Mouse (Mus musculus): ENCODE measurements around the gene Hc. TPM values are rescaled to one million over a fixed set of nuclear protein-coding genes. Genes with fewer than 3 reads are reported as not detected.
A peak's percentile ranks its signal among the peaks of the same experiment; 100 is the strongest.

The Hc gene
- polyA plus RNA-seq, 1 experiment from 2014 or later = not detected

DNA sequence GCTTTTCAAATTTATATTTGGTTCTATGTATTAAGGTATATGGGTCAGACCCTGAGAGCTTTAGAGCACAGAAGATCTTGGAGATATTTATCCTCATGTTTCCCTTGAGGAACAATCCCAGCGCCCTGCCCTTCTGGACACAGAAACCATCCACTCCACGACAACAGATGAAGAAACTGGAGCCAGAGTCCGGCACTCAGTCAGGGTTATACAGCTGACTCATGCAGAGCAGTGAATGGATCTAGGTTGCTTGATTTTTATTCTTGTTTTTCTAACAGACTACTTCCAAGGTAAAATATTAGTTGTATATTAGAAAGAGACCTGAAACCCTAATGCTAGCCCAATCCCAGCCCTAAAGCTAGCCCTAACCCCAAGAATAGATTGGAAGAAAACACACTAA is 69.3 kb downstream of the Hc start:
- H3K27me3 ChIP-seq = 0 out of 2 replicates have a peak, but pooled peaks cover 3% of the 10 kb centered on the region
- H3K4me1 ChIP-seq = peaks cover 8% of the 10 kb centered on the region
- no peak overlapping the region for H3K9ac ChIP-seq
- no peak for ATAC-seq (ENCODE audit: insufficient number of reproducible peaks, insufficient read depth, low FRiP score, low TSS enrichment, low read depth)
- H3K4me2 ChIP-seq = no peak overlapping the region
- H3K4me3 ChIP-seq = no peak overlapping the region
- H3K36me3 ChIP-seq = no peaks in the 10 kb centered on the region
- H3K27ac ChIP-seq = no peak overlapping the region
- WGBS = 80% methylated on average over 3 of the region's 3 CpGs
- no peaks in the 10 kb centered on the region for H3K9me3 ChIP-seq

DNA sequence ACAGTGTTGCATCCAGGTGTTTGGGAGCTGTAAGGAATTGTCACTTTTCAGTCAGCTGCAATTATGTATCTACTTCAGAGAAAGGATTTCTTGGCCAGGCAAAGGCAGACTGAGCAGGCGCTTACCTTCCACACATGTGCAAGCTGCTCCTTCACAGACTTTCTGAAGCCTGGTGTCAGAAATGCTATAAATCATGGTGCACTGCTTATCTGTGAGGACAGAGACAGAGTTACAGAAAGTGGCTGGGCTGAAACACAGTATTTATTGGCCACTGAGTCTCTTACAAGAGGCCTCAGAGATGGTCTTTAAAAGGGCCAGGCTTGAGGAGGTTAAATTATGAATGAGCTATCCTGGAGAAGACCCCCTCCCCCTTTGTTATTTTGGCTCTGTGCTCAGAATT is 71.5 kb downstream of the Hc start:
- H3K4me1 ChIP-seq = peaks cover 8% of the 10 kb centered on the region
- H3K9ac ChIP-seq = no peak overlapping the region
- no peaks in the 10 kb centered on the region for H3K9me3 ChIP-seq
- no peaks in the 10 kb centered on the region for H3K36me3 ChIP-seq
- no peak overlapping the region for H3K27ac ChIP-seq
- no peak overlapping the region for H3K4me2 ChIP-seq
- no peak for ATAC-seq (ENCODE audit: insufficient number of reproducible peaks, insufficient read depth, low FRiP score, low TSS enrichment, low read depth)
- no peak overlapping the region for H3K4me3 ChIP-seq
- 0 out of 2 replicates have a peak, but pooled peaks cover 3% of the 10 kb centered on the region for H3K27me3 ChIP-seq
- WGBS = 84% methylated on average over 1 of the region's 1 CpGs

DNA sequence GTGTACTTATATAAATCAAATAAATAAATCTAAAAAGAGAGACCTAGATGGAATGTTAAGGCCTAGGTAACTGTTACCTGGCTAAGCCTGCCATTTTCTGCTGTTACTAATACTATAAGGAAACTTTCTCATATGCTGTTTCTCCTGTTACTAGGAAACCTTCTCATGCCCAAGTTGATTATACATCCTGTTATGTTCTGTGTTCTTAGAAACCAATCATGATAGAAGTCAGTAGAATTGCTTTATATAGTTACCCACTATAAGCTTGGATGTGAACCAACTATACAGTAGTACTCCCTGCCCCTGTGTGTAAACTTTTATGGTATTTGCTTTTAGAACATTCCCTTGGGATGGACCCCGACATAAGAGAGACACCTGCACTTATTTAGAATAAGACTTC is 73.6 kb downstream of the Hc start:
- H3K4me3 ChIP-seq = no peak overlapping the region
- no peak overlapping the region for H3K4me2 ChIP-seq
- no peak overlapping the region for H3K9ac ChIP-seq
- H3K4me1 ChIP-seq = peaks cover 11% of the 10 kb centered on the region
- no peaks in the 10 kb centered on the region for H3K9me3 ChIP-seq
- no peak for ATAC-seq (ENCODE audit: insufficient number of reproducible peaks, insufficient read depth, low FRiP score, low TSS enrichment, low read depth)
- H3K27me3 ChIP-seq = 0 out of 2 replicates have a peak, but pooled peaks cover 3% of the 10 kb centered on the region
- no peaks in the 10 kb centered on the region for H3K36me3 ChIP-seq
- H3K27ac ChIP-seq = no peak overlapping the region
- WGBS = 62% methylated on average over 1 of the region's 1 CpGs

DNA sequence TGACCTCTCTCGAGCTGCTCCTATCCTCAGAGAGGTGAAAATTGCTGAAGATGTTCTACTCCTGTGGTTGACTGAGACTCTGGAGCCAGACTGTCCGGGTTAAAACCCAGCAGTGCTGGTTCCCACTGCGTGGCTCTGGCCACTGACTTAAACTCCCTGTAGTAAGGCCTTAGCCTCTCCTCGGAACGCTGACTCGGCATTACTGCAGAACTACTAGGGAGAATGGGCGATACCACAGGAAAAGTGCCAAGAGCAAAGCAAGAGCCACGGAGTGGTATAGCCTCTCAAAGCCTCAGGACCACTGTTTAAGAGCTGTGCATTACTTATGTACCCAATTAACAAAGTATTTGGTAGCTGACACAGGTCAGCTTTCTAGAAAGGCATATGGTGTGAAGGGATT is 76.4 kb downstream of the Hc start:
- H3K27me3 ChIP-seq = no peaks in the 10 kb centered on the region
- H3K9ac ChIP-seq = no peak overlapping the region
- peaks cover 31% of the 10 kb centered on the region for H3K4me1 ChIP-seq
- no peaks in the 10 kb centered on the region for H3K9me3 ChIP-seq
- H3K4me2 ChIP-seq = no peak overlapping the region
- 83% methylated on average over 8 of the region's 8 CpGs for WGBS
- no peaks in the 10 kb centered on the region for H3K36me3 ChIP-seq
- no peak overlapping the region for H3K4me3 ChIP-seq
- no peak overlapping the region for H3K27ac ChIP-seq
- no peak for ATAC-seq (ENCODE audit: insufficient number of reproducible peaks, insufficient read depth, low FRiP score, low TSS enrichment, low read depth)

DNA sequence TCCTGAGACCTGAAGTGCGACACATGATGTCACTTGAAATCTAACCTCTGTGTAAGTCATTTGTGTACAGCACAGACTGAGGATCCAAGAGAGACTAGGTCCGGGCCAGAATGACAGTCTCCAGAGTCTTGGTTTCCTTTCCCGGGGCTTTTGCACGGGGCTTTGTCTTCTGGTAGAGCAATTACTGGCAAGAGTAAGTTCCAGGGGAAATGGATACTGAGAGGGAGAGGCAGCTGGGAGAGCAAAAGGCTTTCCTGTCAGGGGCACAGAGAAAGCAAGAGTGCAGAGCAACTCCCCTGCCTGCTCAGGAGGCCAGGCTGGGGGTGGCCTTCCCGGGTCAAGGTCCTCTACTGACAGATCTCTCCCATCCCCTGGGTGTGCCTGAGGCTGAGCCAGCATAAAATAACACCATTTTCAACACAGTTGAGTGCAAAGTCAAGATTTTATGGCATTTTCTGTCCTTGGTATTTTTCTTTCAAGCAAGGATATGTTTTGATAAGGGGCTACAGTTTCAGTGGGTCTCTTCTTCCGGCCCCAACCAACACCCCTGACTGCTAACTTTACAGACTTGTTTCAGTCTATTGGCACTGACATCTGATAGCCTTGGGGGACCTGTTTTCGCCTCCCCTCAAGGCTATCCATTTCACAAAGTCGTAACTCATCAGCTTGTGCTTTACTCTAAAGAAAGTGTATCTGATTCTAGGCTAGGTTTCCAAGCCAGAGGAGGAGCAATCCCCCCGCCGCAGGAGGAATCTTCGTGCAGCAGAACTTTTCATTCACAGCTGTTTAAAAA is 78.1 kb downstream of the Hc start:
- Histone ChIP-seq H3K27me3 (no peaks in the 10 kb centered on the region), H3K4me3 (no peak overlapping the region), H3K4me1 (peaks cover 33% of the 10 kb centered on the region), H3K36me3 (no peaks in the 10 kb centered on the region), H3K27ac (peak overlapping the region; percentile 40), H3K9ac (no peak overlapping the region), H3K4me2 (no peak overlapping the region), H3K9me3 (no peaks in the 10 kb centered on the region)
- no peak for ATAC-seq (ENCODE audit: insufficient number of reproducible peaks, insufficient read depth, low FRiP score, low TSS enrichment, low read depth)
- 20% methylated on average over 11 of the region's 11 CpGs for WGBS

DNA sequence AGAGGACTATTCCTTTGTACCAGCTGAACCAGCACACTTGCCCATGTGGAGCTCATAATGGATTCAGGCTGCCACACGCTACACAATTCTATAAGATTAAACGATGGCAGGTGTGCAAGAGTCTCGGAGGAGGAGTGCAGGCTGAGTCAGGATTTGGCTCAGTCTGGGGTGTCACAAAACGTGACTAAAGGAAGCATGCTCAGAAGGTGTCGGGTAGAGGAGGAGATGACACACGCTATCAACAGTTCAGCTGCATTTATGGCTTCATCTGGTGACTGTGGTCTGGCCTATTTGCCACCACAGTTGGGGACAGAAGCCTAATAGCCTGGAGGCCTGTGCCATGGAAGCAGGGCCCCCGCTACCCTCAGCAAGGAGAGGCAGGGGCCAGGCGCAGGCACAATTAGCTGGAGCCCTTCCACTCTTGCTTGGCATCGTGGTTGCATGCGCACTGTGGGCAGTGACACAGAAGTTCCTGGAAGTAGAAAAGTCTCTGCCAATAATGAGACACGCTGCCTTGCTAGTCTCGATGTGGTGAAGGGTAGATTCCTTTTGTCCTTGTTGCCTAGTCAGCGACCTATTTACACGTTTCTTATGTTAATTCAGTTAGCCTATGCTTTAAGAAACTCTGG is 79.0 kb downstream of the Hc start:
- 43% methylated on average over 14 of the region's 14 CpGs for whole genome bisulfite sequencing
- H3K27ac ChIP-seq = peak overlapping the region; percentile 63
- H3K9me3 ChIP-seq = no peaks in the 10 kb centered on the region
- no peak overlapping the region for H3K4me2 ChIP-seq
- no peak overlapping the region for H3K9ac ChIP-seq
- H3K27me3 ChIP-seq = no peaks in the 10 kb centered on the region
- peaks cover 33% of the 10 kb centered on the region for H3K4me1 ChIP-seq
- no peak overlapping the region for H3K4me3 ChIP-seq
- ATAC-seq (ENCODE audit: insufficient number of reproducible peaks, insufficient read depth, low FRiP score, low TSS enrichment, low read depth) = 0 out of 2 replicates have a peak, but pooled peaks have one; percentile 62
- H3K36me3 ChIP-seq = no peaks in the 10 kb centered on the region

DNA sequence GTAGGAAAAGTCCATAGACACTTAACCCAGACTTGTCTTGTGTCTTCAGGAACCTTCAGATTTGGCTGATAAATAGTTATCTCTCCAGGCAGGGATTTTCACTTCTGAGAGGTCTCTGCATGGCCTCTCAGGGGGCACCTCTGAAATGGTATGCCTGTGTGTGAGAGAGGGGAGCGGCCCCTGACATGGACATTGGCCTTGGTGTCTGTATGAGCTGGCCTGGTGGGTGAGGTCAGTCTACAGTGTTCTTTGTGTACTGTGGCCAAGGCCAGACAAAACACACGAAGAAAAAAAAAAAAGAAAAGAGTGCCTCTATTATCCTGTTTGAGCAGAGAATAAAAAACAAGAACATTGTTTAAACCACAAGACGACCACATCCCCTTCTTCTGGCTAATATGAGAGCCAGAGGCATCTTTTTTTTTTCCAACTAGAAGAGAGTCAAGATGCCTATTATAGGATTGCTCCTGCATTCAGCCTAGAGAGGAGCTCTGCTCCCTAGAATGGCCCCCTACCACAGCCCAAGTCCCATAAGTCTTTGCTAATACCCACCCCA is 81.7 kb downstream of the Hc start:
- WGBS = 61% methylated on average over 3 of the region's 3 CpGs
- peaks cover 33% of the 10 kb centered on the region for H3K4me1 ChIP-seq
- H3K4me3 ChIP-seq = no peak overlapping the region
- ATAC-seq (ENCODE audit: insufficient number of reproducible peaks, insufficient read depth, low FRiP score, low TSS enrichment, low read depth) = no peak
- no peak overlapping the region for H3K27ac ChIP-seq
- H3K27me3 ChIP-seq = no peaks in the 10 kb centered on the region
- no peaks in the 10 kb centered on the region for H3K9me3 ChIP-seq
- H3K9ac ChIP-seq = no peak overlapping the region
- H3K4me2 ChIP-seq = no peak overlapping the region
- no peaks in the 10 kb centered on the region for H3K36me3 ChIP-seq

DNA sequence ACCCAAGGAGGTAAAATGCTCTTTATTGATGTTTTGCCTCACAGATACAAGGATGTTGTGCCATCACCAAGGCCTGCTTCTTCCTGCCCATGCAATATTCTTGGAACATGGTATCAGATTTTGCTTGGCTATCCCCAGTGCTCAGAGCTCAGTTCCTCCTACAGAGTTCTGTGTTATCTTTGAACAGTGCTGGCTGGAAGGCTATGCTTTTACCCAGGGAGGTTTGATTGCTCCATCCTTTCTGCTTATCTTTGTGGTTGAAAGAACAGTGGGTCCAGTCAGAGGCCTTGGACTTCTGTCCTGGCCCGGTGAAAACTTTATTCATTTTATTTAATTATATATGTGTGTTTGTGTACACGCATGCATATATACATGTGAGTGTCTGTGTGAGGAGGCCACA is 83.0 kb downstream of the Hc start:
- Histone ChIP-seq H3K27me3 (no peaks in the 10 kb centered on the region), H3K4me2 (no peak overlapping the region), H3K9ac (no peak overlapping the region), H3K4me1 (peaks cover 29% of the 10 kb centered on the region), H3K4me3 (no peak overlapping the region), H3K9me3 (no peaks in the 10 kb centered on the region), H3K27ac (no peak overlapping the region), H3K36me3 (no peaks in the 10 kb centered on the region)
- 93% methylated on average over 2 of the region's 2 CpGs for WGBS
- ATAC-seq (ENCODE audit: insufficient number of reproducible peaks, insufficient read depth, low FRiP score, low TSS enrichment, low read depth) = no peak

DNA sequence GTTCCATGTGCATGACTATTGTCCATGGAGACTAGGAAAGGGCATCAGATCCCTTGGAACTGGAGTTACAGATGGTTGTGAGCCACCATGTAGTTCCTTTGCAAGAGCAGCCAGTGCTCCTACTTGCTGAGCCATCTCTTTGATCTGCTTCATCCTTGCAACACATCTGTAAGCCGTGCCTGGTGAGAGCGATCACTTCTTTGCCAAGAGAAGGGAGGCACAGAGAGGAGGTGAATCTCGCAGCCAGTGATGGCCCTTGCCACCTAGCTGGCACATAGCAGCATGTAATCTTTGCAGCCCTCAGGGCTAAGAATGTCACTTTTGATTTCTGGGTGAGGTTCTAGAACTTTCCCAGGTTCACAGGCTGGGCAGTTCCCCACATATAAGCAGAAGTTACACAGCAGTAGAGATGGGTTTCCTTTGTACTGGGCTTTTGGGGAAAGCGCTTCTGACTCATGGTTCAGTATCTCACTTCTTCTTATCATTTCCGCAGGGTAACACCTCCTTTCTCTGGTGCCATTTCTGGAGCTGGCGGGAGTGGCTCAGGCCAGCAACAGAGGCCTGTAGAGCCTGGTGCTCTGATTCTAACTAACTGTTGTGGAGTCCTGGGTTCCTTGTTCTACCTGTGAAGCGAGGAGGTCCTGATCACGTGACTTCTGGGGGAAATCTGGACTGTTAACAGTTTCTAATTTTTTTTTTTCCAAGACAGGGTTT is 84.1 kb downstream of the Hc start:
- no peak overlapping the region for H3K9ac ChIP-seq
- no peak overlapping the region for H3K4me3 ChIP-seq
- ATAC-seq (ENCODE audit: insufficient number of reproducible peaks, insufficient read depth, low FRiP score, low TSS enrichment, low read depth) = no peak
- no peaks in the 10 kb centered on the region for H3K9me3 ChIP-seq
- WGBS = 85% methylated on average over 8 of the region's 8 CpGs
- no peak overlapping the region for H3K4me2 ChIP-seq
- no peaks in the 10 kb centered on the region for H3K36me3 ChIP-seq
- H3K27me3 ChIP-seq = no peaks in the 10 kb centered on the region
- peaks cover 18% of the 10 kb centered on the region for H3K4me1 ChIP-seq
- no peak overlapping the region for H3K27ac ChIP-seq

DNA sequence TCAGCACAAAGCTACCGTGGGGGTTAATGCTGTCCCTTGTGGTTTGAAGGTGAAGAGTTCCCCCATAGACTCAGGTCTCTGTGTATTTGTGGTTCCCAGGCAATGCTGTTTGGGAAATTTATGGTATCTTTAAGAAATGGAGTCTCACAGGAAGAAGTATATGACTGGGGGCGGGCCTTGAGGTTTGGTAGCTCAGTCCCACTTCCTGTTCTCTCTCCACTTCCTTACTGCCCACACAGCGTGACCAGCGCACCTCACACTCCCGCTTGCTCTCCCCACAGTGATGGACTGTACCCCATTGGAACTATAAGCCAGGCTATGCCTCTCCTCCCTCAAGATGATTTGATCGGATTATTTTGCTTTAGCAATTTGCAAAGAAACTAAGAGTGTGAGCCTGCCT is 84.8 kb downstream of the Hc start:
- Histone ChIP-seq H3K4me2 (no peak overlapping the region), H3K27ac (no peak overlapping the region), H3K36me3 (no peaks in the 10 kb centered on the region), H3K9me3 (no peaks in the 10 kb centered on the region), H3K4me1 (peaks cover 11% of the 10 kb centered on the region), H3K27me3 (no peaks in the 10 kb centered on the region), H3K4me3 (no peak overlapping the region), H3K9ac (no peak overlapping the region)
- WGBS = 94% methylated on average over 6 of the region's 6 CpGs
- no peak for ATAC-seq (ENCODE audit: insufficient number of reproducible peaks, insufficient read depth, low FRiP score, low TSS enrichment, low read depth)

DNA sequence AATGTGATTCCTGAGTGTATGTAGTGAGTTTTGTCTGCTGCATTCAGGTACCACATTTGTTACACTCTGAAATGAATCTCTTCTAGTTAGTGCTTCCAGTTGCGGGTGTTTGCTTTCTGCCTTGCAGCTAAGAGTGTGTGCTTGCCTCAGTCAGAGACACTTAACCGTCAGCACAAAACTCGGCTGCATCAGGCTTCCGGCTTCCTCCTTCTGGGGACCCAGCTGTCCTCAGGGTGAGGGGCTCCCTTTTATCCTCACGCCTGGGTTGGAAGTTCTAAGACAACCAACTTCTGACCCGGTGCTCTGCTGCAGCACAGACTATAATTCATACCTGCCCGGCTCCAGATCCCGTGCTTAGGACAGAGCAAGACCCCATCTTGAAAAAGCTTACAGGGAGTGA is 88.2 kb downstream of the Hc start:
- H3K4me2 ChIP-seq = no peak overlapping the region
- peaks cover 10% of the 10 kb centered on the region; the same call in 1 of the 2 replicates for H3K4me1 ChIP-seq
- no peak for ATAC-seq (ENCODE audit: insufficient number of reproducible peaks, insufficient read depth, low FRiP score, low TSS enrichment, low read depth)
- no peaks in the 10 kb centered on the region for H3K9me3 ChIP-seq
- WGBS = 77% methylated on average over 8 of the region's 8 CpGs
- no peak overlapping the region for H3K9ac ChIP-seq
- no peaks in the 10 kb centered on the region for H3K36me3 ChIP-seq
- no peak overlapping the region for H3K27ac ChIP-seq
- no peaks in the 10 kb centered on the region for H3K27me3 ChIP-seq
- H3K4me3 ChIP-seq = no peak overlapping the region

Data from embryonic facial prominence, embryonic 13.5 days (tissue).